Mouse (Mus musculus): ENCODE measurements around the gene Xrn2. TPM values are rescaled to one million over a fixed set of nuclear protein-coding genes. Genes with fewer than 3 reads are reported as not detected.

Xrn2 gene
- polyA plus RNA-seq (2015; fragmentation: Nextera tagmentation; extraction: Ambion mirVana): 85.0 and 87.5 TPM in 2 replicates

DNA sequence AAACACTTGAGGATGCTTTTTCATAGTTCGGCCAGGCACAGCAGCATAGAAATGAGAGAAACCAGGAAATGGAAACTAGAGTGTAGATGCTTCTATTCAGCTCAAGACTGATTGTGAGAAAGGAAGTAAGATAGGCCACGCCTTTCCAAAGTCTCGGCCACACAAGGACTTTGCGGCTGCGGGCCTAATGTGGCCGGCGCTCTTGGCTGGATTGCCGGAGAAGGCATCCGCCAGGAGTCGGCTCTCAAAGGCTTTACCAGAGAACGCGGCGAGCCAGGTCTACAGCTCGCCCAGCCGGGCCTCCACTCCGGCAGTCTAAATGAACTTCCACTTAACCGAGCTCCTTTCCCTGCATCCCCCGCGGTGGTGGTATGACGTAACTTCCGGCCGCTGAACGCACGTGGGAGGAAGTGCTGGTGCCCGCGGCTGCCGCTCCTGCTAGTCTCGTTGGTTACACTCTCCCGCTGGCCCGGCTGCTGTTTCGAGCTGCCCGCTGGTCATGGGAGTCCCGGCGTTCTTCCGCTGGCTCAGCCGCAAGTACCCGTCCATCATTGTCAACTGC lies at the start of gene Xrn2:
Gene Xrn2, plus strand, starts transcription at position 374 of the 562 bp plus-strand sequence.
- H3K36me3 ChIP-seq: peaks cover 8% of the 10 kb centered on the region; the same call in 1 of the 2 replicates
- H3K27ac ChIP-seq: peak within 1 kb of the TSS; percentile 99
- H3K27me3 ChIP-seq: no peaks in the 10 kb centered on the region
- no peaks in the 10 kb centered on the region for H3K9me3 ChIP-seq
- peak within 1 kb of the TSS; percentile 90 for H3K4me3 ChIP-seq
- peak within 1 kb of the TSS; percentile 91 for H3K9ac ChIP-seq
- peaks cover 18% of the 10 kb centered on the region for H3K4me1 ChIP-seq
- peak within 1 kb of the TSS; percentile 72 for H3K4me2 ChIP-seq (replicated peaks)
- ATAC-seq (ENCODE audit: low FRiP score, low read depth): peak; percentile 95
- WGBS: under 1% methylated on average over 37 of the region's 37 CpGs

DNA sequence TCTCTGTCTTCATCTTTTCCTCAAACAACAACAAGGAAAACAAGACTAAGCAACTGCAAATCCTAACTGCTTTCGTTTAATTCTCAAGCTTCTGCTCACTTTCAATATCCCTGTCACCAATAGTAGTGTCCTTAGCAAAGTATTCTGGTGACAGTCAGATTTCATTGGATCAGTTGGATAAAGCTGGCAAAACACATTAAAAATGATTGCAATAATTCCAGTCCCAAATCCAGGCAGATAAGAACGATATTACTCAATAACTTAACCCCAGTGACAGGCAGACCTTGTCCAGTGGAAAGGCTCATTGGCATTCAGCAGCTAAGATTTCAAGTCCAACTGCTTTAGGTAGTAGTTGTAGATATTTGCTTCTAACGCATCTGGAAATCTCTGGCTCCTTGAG lies 37.8 kb upstream of the Xrn2 start:
- Histone ChIP-seq H3K4me1 (no peaks in the 10 kb centered on the region), H3K4me3 (no peak overlapping the region), H3K4me2 (replicated peaks) (no peak overlapping the region), H3K9me3 (no peaks in the 10 kb centered on the region), H3K36me3 (peaks cover 5% of the 10 kb centered on the region; the same call in 1 of the 2 replicates), H3K27ac (no peak overlapping the region), H3K27me3 (no peaks in the 10 kb centered on the region), H3K9ac (no peak overlapping the region)
- ATAC-seq (ENCODE audit: low FRiP score, low read depth): no peak
- 75% methylated on average over 3 of the region's 3 CpGs for WGBS

- Histone ChIP-seq H3K4me1 (no peaks in the 10 kb centered on the region), H3K27ac (no peak overlapping the region), H3K4me3 (no peak overlapping the region), H3K4me2 (replicated peaks) (no peak overlapping the region), H3K36me3 (no peaks in the 10 kb centered on the region), H3K9ac (no peak overlapping the region), H3K9me3 (no peaks in the 10 kb centered on the region), H3K27me3 (no peaks in the 10 kb centered on the region)
- peak; percentile 44; the same call in 1 of the 2 replicates for ATAC-seq (ENCODE audit: low FRiP score, low read depth)
- 59% methylated on average over 3 of the region's 3 CpGs for WGBS
Observed at GRCm38 (mm10) chr2:146975453-146976028, 37.3 kb upstream of the Xrn2 start.

- Histone ChIP-seq H3K36me3 (no peaks in the 10 kb centered on the region), H3K4me2 (replicated peaks) (no peak overlapping the region), H3K4me1 (no peaks in the 10 kb centered on the region), H3K27me3 (no peaks in the 10 kb centered on the region), H3K4me3 (no peak overlapping the region), H3K27ac (no peak overlapping the region), H3K9ac (no peak overlapping the region), H3K9me3 (no peaks in the 10 kb centered on the region)
- 93% methylated on average over 2 of the region's 2 CpGs for WGBS
- no peak for ATAC-seq (ENCODE audit: low FRiP score, low read depth)
Observed at GRCm38 (mm10) chr2:146982786-146983185, 30.0 kb upstream of the Xrn2 start.

DNA sequence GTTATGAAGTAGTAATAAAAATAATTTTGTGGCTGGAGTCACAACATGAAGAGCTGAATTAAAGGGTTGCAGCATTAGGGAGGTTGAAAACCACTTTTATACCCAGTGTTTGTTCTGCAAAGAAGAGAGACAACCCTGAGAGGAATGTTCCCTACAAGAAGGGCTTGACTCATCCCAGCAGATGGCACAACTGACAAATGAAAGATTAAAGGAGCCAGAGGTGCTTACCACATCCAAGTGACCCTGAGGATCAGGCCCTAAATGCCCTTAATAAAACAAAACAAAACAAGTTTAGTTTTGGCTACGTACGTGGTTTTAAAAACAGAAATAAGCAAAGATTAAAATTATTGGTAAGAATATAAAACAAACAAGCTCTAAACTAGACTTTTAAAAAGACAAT lies 28.0 kb upstream of the Xrn2 start:
- Histone ChIP-seq H3K27ac (no peak overlapping the region), H3K4me1 (no peaks in the 10 kb centered on the region), H3K27me3 (no peaks in the 10 kb centered on the region), H3K9ac (no peak overlapping the region), H3K4me3 (no peak overlapping the region), H3K4me2 (replicated peaks) (no peak overlapping the region), H3K9me3 (no peaks in the 10 kb centered on the region), H3K36me3 (no peaks in the 10 kb centered on the region)
- ATAC-seq (ENCODE audit: low FRiP score, low read depth): no peak
- 80% methylated on average over 2 of the region's 2 CpGs for WGBS

- ATAC-seq (ENCODE audit: low FRiP score, low read depth): no peak
Observed at GRCm38 (mm10) chr2:146985807-146986206, 27.0 kb upstream of the Xrn2 start.

GRCm38 (mm10) chr2:146986429-146986828 lies 26.4 kb upstream of the Xrn2 start:
- H3K4me3 ChIP-seq: no peak overlapping the region
- H3K9me3 ChIP-seq: no peaks in the 10 kb centered on the region
- H3K4me1 ChIP-seq: no peaks in the 10 kb centered on the region
- no peak for ATAC-seq (ENCODE audit: low FRiP score, low read depth)
- no peaks in the 10 kb centered on the region for H3K27me3 ChIP-seq
- no peak overlapping the region for H3K27ac ChIP-seq
- H3K9ac ChIP-seq: no peak overlapping the region
- H3K4me2 ChIP-seq (replicated peaks): no peak overlapping the region
- no peaks in the 10 kb centered on the region for H3K36me3 ChIP-seq

More at GRCm38 (mm10) chr2:146985807-146986206, 27.0 kb upstream of the Xrn2 start:
- Histone ChIP-seq H3K27ac (no peak overlapping the region), H3K9me3 (no peaks in the 10 kb centered on the region), H3K36me3 (no peaks in the 10 kb centered on the region), H3K4me3 (no peak overlapping the region), H3K27me3 (no peaks in the 10 kb centered on the region), H3K4me2 (replicated peaks) (no peak overlapping the region), H3K9ac (no peak overlapping the region), H3K4me1 (no peaks in the 10 kb centered on the region)
- WGBS: 81% methylated on average over 1 of the region's 1 CpGs

DNA sequence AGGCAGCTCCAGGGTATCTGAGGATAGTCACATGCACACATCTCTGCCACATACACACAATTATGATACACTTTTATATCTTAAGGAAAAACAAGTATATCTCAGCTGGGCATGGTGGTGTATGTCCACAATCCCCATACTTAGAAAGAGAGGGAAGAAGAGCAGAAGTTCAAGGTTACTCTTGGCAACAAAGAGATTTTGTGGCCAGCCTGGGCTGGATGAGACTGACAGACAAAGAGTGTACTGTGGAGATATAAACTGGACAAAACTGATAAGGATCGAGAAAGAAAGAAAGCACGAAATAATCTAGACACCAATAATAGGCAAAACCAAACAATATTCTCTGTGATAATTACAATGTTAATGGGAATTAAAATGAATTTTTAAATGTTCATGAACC lies 5.5 kb upstream of the Xrn2 start:
- H3K9ac ChIP-seq: no peak overlapping the region
- H3K4me1 ChIP-seq: peaks cover 9% of the 10 kb centered on the region
- no peaks in the 10 kb centered on the region for H3K9me3 ChIP-seq
- no peak overlapping the region for H3K4me2 ChIP-seq (replicated peaks)
- H3K27me3 ChIP-seq: no peaks in the 10 kb centered on the region
- no peak overlapping the region for H3K4me3 ChIP-seq
- no peak for ATAC-seq (ENCODE audit: low FRiP score, low read depth)
- H3K27ac ChIP-seq: no peak overlapping the region
- WGBS: 92% methylated on average over 2 of the region's 2 CpGs
- peaks cover 4% of the 10 kb centered on the region; the same call in 1 of the 2 replicates for H3K36me3 ChIP-seq

DNA sequence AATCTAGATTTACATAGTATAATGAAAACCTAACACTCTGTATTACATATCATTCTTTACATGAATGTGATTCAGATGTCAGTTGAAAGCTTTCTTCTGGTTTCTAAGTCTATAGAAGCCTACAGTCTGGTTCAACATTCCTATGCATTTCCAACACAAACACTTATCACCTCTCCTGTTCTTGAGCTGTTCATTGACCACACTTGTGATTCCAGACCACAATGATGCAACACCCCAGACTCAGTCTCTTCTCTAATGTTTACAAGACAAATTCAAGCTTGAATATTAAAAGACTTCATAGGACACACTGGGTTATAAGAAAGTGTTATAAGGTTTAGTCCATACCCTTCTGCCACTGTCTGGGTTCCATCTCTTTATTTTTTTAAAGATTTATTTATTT lies 3.7 kb upstream of the Xrn2 start:
- H3K27ac ChIP-seq: no peak overlapping the region
- H3K27me3 ChIP-seq: no peaks in the 10 kb centered on the region
- H3K4me3 ChIP-seq: no peak overlapping the region
- no peak overlapping the region for H3K4me2 ChIP-seq (replicated peaks)
- H3K4me1 ChIP-seq: peaks cover 9% of the 10 kb centered on the region
- H3K36me3 ChIP-seq: peaks cover 4% of the 10 kb centered on the region; the same call in 1 of the 2 replicates
- H3K9ac ChIP-seq: no peak overlapping the region
- ATAC-seq (ENCODE audit: low FRiP score, low read depth): no peak
- no peaks in the 10 kb centered on the region for H3K9me3 ChIP-seq

- H3K4me3 ChIP-seq: no peak overlapping the region
- no peaks in the 10 kb centered on the region for H3K27me3 ChIP-seq
- no peaks in the 10 kb centered on the region for H3K9me3 ChIP-seq
- no peak overlapping the region for H3K27ac ChIP-seq
- H3K4me1 ChIP-seq: peaks cover 18% of the 10 kb centered on the region
- H3K36me3 ChIP-seq: peaks cover 4% of the 10 kb centered on the region; the same call in 1 of the 2 replicates
- no peak overlapping the region for H3K9ac ChIP-seq
- WGBS: 91% methylated on average over 4 of the region's 4 CpGs
- ATAC-seq (ENCODE audit: low FRiP score, low read depth): no peak
- no peak overlapping the region for H3K4me2 ChIP-seq (replicated peaks)
Observed at GRCm38 (mm10) chr2:147010141-147010540, 2.7 kb upstream of the Xrn2 start.

DNA sequence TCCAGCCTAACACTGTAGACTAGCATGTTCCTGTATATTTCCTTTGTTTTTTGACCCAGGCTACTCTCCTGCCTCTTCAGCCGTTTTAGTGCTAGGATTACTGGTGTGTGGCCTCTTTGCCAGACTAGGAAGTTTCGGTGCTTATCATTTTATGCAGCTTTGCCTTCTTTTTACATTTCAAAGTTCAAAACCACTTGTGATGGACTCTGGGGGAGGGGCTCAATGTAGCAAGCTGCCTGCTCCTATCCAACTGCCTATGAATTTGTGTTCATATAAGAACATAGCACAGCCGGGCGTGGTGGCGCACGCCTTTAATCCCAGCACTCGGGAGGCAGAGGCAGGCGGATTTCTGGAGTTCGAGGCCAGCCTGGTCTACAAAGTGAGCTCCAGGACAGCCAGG lies 1.8 kb upstream of the Xrn2 start:
- H3K27ac ChIP-seq: no peak overlapping the region
- no peak for ATAC-seq (ENCODE audit: low FRiP score, low read depth)
- no peak overlapping the region for H3K4me3 ChIP-seq
- H3K4me1 ChIP-seq: peaks cover 18% of the 10 kb centered on the region
- peaks cover 4% of the 10 kb centered on the region; the same call in 1 of the 2 replicates for H3K36me3 ChIP-seq
- H3K27me3 ChIP-seq: no peaks in the 10 kb centered on the region
- no peak overlapping the region for H3K9ac ChIP-seq
- no peak overlapping the region for H3K4me2 ChIP-seq (replicated peaks)
- 92% methylated on average over 9 of the region's 9 CpGs for WGBS
- H3K9me3 ChIP-seq: no peaks in the 10 kb centered on the region

- no peak for ATAC-seq (ENCODE audit: low FRiP score, low read depth)
- H3K4me3 ChIP-seq: peak overlapping the region; percentile 90
- peak overlapping the region; percentile 99 for H3K27ac ChIP-seq
Observed at GRCm38 (mm10) chr2:147011474-147012140, 1.2 kb upstream of the Xrn2 start.

More at GRCm38 (mm10) chr2:147011474-147012140, 1.2 kb upstream of the Xrn2 start:
- peaks cover 18% of the 10 kb centered on the region for H3K4me1 ChIP-seq
- 75% methylated on average over 3 of the region's 3 CpGs for WGBS
- peak overlapping the region; percentile 72 for H3K4me2 ChIP-seq (replicated peaks)
- peaks cover 7% of the 10 kb centered on the region; the same call in 1 of the 2 replicates for H3K36me3 ChIP-seq
- H3K9me3 ChIP-seq: no peaks in the 10 kb centered on the region
- no peaks in the 10 kb centered on the region for H3K27me3 ChIP-seq
- H3K9ac ChIP-seq: peak overlapping the region; percentile 91

Data from limb, embryonic 13.5 days (tissue).